21 mouse cellular contexts compared by ENCODE assay signal in genomic region chr14:66510218-66510617, GRCm38 (mm10).
DNase-seq lines count a peak whose midpoint lies in the region; ATAC-seq and TF ChIP-seq lines count a peak whose summit lies in the region.
"Had no signal": no experiment of that assay in that cellular context is flagged by ENCODE, and none has a peak within 500 bp of the region (broad histone marks: within the 10 kb centered on the region; RNA-seq: fewer than 3 reads in every experiment).

No protein-coding gene starts in this region.

- no peaks in the 10 kb centered on the region for H3K27me3 ChIP-seq in midbrain, embryonic 10.5 days (ENCODE audit: low read depth, poor library complexity, severe bottlenecking)
- no peaks in the 10 kb centered on the region for H3K27me3 ChIP-seq in midbrain, embryonic 15.5 days (replicated peaks)
- H3K27me3 ChIP-seq in midbrain, embryonic 12.5 days: no peaks in the 10 kb centered on the region
- H3K27me3 ChIP-seq in midbrain, embryonic 16.5 days (ENCODE audit: control insufficient read depth, insufficient read depth, low read depth, low read length): no peaks in the 10 kb centered on the region
- H3K27me3 ChIP-seq: forebrain, embryonic 13.5 days; heart, embryonic 13.5 days; hindbrain, embryonic 15.5 days had no signal

- H3K27ac ChIP-seq in midbrain, embryonic 10.5 days (replicated peaks): 0 out of 2 replicates have a peak overlapping the region, but pooled peaks have one; percentile 23
- no peak overlapping the region for H3K27ac ChIP-seq in midbrain, embryonic 15.5 days
- peak overlapping the region; percentile 84 for H3K27ac ChIP-seq in bone marrow macrophage, adult 2 months (ENCODE audit: insufficient read depth, low read depth, low read length)
- peak overlapping the region; percentile 25; the same call in 1 of the 2 replicates for H3K27ac ChIP-seq in midbrain, embryonic 12.5 days (replicated peaks)
- H3K27ac ChIP-seq in midbrain, embryonic 16.5 days (ENCODE audit: low read length): peak overlapping the region; percentile 15; the same call in 1 of the 2 replicates
- H3K27ac ChIP-seq: forebrain, embryonic 10.5 days; forebrain, embryonic 13.5 days; heart, embryonic 13.5 days; hindbrain, embryonic 15.5 days had no signal

- no peak for TF ChIP-seq POLR2A in bone marrow macrophage, adult 2 months (IDR thresholded peaks at IDR 0.05; ENCODE audit: borderline replicate concordance, low read depth, low read length)

- ATAC-seq in midbrain, embryonic 15.5 days (replicated peaks): no peak
- no peak for ATAC-seq in midbrain, embryonic 12.5 days (ENCODE audit: low FRiP score, low read depth)
- no peak for ATAC-seq in midbrain, embryonic 16.5 days
- ATAC-seq: activated CD4-positive, CD25-positive, alpha-beta regulatory T cell, adult 4 months; CD4-positive, CD25-positive, alpha-beta regulatory T cell, adult 4 months; forebrain, embryonic 13.5 days; intestine, postnatal 0 days had no signal

- no peaks in the 10 kb centered on the region for H3K9me3 ChIP-seq in midbrain, embryonic 10.5 days (replicated peaks)
- no peaks in the 10 kb centered on the region for H3K9me3 ChIP-seq in midbrain, embryonic 15.5 days
- H3K9me3 ChIP-seq in midbrain, embryonic 12.5 days: 0 out of 2 replicates have a peak, but pooled peaks cover 3% of the 10 kb centered on the region
- no peaks in the 10 kb centered on the region for H3K9me3 ChIP-seq in midbrain, embryonic 16.5 days (replicated peaks; ENCODE audit: control insufficient read depth, low read length, poor library complexity, severe bottlenecking)
- H3K9me3 ChIP-seq: forebrain, embryonic 10.5 days; forebrain, embryonic 13.5 days; hindbrain, embryonic 15.5 days had no signal

- no peak for DNase-seq in midbrain, embryonic 10.5 days (ENCODE audit: low spot score)
- no peak for DNase-seq in spleen, adult 12 weeks (ENCODE audit: low spot score)
- no peak for DNase-seq in ovary, adult 18-20 months (ENCODE audit: low spot score)
- DNase-seq: adrenal gland, postnatal 25 days; cerebellum, adult 11 months; cerebellum, adult 9-11 months; gastrocnemius, postnatal 25 days; heart, adult 18-20 months; heart, postnatal 14 days; heart, postnatal 4 days had no signal

- no peak overlapping the region for H3K4me3 ChIP-seq in midbrain, embryonic 10.5 days
- no peak overlapping the region for H3K4me3 ChIP-seq in midbrain, embryonic 15.5 days
- no peak overlapping the region for H3K4me3 ChIP-seq in bone marrow macrophage, adult 2 months (ENCODE audit: insufficient read depth, low read length)
- no peak overlapping the region for H3K4me3 ChIP-seq in midbrain, embryonic 12.5 days
- H3K4me3 ChIP-seq in midbrain, embryonic 16.5 days (ENCODE audit: low read depth, low read length): no peak overlapping the region
- H3K4me3 ChIP-seq: forebrain, embryonic 10.5 days; forebrain, embryonic 13.5 days; heart, embryonic 13.5 days; hindbrain, embryonic 15.5 days had no signal

- TF ChIP-seq CTCF in bone marrow macrophage, adult 2 months (IDR thresholded peaks at IDR 0.05; ENCODE audit: low read depth, low read length): no peak

- H3K36me3 ChIP-seq in midbrain, embryonic 10.5 days: no peaks in the 10 kb centered on the region
- H3K36me3 ChIP-seq in midbrain, embryonic 15.5 days (replicated peaks): no peaks in the 10 kb centered on the region
- H3K36me3 ChIP-seq in midbrain, embryonic 12.5 days: no peaks in the 10 kb centered on the region
- no peaks in the 10 kb centered on the region for H3K36me3 ChIP-seq in midbrain, embryonic 16.5 days (ENCODE audit: control insufficient read depth, insufficient read depth, low read length)
- H3K36me3 ChIP-seq: forebrain, embryonic 10.5 days; heart, embryonic 13.5 days; hindbrain, embryonic 15.5 days had no signal

- H3K9ac ChIP-seq in midbrain, embryonic 15.5 days: no peak overlapping the region
- H3K9ac ChIP-seq in midbrain, embryonic 12.5 days (replicated peaks): no peak overlapping the region
- no peak overlapping the region for H3K9ac ChIP-seq in midbrain, embryonic 16.5 days (ENCODE audit: low read depth, low read length)
- H3K9ac ChIP-seq: forebrain, embryonic 13.5 days; heart, embryonic 13.5 days; hindbrain, embryonic 15.5 days had no signal

- H3K4me2 ChIP-seq in midbrain, embryonic 15.5 days: no peak overlapping the region
- H3K4me2 ChIP-seq in midbrain, embryonic 12.5 days (replicated peaks): no peak overlapping the region
- no peak overlapping the region for H3K4me2 ChIP-seq in midbrain, embryonic 16.5 days (ENCODE audit: low read length)
- H3K4me2 ChIP-seq: forebrain, embryonic 13.5 days; heart, embryonic 13.5 days; hindbrain, embryonic 15.5 days had no signal

- 68% methylated on average over 1 of the region's 1 CpGs for WGBS in midbrain, embryonic 10.5 days
- WGBS in midbrain, embryonic 15.5 days: 60% methylated on average over 1 of the region's 1 CpGs
- 66% methylated on average over 1 of the region's 1 CpGs for WGBS in midbrain, embryonic 12.5 days
- WGBS in midbrain, embryonic 16.5 days: 58% methylated on average over 1 of the region's 1 CpGs

- H3K4me1 ChIP-seq in midbrain, embryonic 10.5 days: peaks cover 11% of the 10 kb centered on the region
- H3K4me1 ChIP-seq in midbrain, embryonic 15.5 days: peaks cover 5% of the 10 kb centered on the region
- H3K4me1 ChIP-seq in bone marrow macrophage, adult 2 months (ENCODE audit: control insufficient read depth, insufficient read depth, low read length): peaks cover 23% of the 10 kb centered on the region
- H3K4me1 ChIP-seq in midbrain, embryonic 12.5 days: peaks cover 5% of the 10 kb centered on the region; the same call in 1 of the 2 replicates
- peaks cover 3% of the 10 kb centered on the region; the same call in 1 of the 2 replicates for H3K4me1 ChIP-seq in midbrain, embryonic 16.5 days (ENCODE audit: control insufficient read depth, insufficient read depth, low read length)
- H3K4me1 ChIP-seq: heart, embryonic 13.5 days; hindbrain, embryonic 15.5 days had no signal
